Mouse (Mus musculus): Measurements from ENCODE around the gene Mymx. TPM values are rescaled to one million over a fixed set of nuclear protein-coding genes. Genes with fewer than 3 reads are reported as not detected.

Mymx gene
- total RNA-seq, 2 experiments from 2014 or later, result not detected

- DNase-seq (ENCODE audit: extremely low spot score in 1 of 2, low spot score in 1 of 2), result peak; percentile 98 to 99
Measured at GRCm38 (mm10) chr17:45573087-45573779, 28.7 kb downstream of the Mymx start, which contains the start of gene Hsp90ab1. Gene Hsp90ab1 (minus strand): TSS chr17:45573271.

- DNase-seq (ENCODE audit: extremely low spot score in 1 of 2, low spot score in 1 of 2), result peak; percentile 55 to 67
Measured at GRCm38 (mm10) chr17:45572103-45573086, 29.5 kb downstream of the Mymx start.

- no peak for DNase-seq (ENCODE audit: extremely low spot score in 1 of 2, low spot score in 1 of 2)
Measured at GRCm38 (mm10) chr17:45569999-45570398, 31.9 kb downstream of the Mymx start.

GRCm38 (mm10) chr17:45568990-45569389 lies 32.9 kb downstream of the Mymx start:
- no peak for DNase-seq (ENCODE audit: extremely low spot score in 1 of 2, low spot score in 1 of 2)

GRCm38 (mm10) chr17:45567162-45567601 lies 34.7 kb downstream of the Mymx start:
- DNase-seq (ENCODE audit: extremely low spot score in 1 of 2, low spot score in 1 of 2), result no peak

GRCm38 (mm10) chr17:45566360-45567161 lies 35.3 kb downstream of the Mymx start:
- no peak for DNase-seq (ENCODE audit: extremely low spot score in 1 of 2, low spot score in 1 of 2)

- DNase-seq (ENCODE audit: extremely low spot score in 1 of 2, low spot score in 1 of 2), result no peak
Measured at GRCm38 (mm10) chr17:45566031-45566359, 35.9 kb downstream of the Mymx start.

DNA sequence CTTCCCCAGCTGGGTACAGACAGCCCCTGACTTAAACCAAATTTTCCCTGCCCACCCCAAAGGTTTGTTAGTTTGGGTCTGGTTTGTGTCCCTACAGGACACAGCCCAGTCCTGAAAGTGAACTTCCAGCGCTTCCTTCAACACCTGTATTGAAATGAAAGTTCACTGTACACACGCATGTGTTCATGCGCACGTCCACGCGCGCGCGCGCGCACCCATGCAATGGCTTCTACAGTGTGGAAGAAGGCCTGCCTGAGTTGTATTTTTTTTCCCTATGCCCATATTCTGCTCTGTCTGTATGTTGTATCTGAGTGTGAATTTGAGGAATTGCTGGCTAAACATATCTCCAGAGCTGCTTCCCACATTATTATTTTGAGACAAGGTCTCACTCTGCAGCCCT lies 36.8 kb downstream of the Mymx start:
- no peak for DNase-seq (ENCODE audit: extremely low spot score in 1 of 2, low spot score in 1 of 2)

DNA sequence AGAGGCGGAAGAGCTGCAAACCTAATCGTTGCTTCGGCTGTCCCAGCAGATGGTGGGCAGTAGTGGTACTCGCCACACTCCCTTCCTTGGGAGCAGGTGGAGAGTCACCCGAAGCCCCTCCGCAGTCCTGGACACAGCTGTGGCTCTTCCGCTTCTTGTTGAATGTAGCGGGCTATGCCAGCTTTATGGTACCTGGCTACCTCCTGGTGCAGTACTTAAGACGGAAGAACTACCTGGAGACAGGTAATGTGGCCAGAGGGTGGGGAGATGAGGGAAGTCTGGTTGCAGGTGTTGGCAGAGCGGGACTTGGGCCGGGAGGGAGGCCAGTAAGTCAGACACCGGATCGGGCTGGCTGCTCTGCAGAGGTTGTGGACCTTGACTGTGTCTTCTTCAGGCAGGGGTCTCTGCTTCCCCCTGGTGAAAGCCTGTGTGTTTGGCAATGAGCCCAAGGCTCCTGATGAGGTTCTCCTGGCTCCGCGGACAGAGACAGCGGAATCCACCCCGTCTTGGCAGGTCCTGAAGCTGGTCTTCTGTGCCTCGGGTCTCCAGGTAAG lies 37.3 kb downstream of the Mymx start:
- DNase-seq (ENCODE audit: extremely low spot score in 1 of 2, low spot score in 1 of 2), result no peak

DNA sequence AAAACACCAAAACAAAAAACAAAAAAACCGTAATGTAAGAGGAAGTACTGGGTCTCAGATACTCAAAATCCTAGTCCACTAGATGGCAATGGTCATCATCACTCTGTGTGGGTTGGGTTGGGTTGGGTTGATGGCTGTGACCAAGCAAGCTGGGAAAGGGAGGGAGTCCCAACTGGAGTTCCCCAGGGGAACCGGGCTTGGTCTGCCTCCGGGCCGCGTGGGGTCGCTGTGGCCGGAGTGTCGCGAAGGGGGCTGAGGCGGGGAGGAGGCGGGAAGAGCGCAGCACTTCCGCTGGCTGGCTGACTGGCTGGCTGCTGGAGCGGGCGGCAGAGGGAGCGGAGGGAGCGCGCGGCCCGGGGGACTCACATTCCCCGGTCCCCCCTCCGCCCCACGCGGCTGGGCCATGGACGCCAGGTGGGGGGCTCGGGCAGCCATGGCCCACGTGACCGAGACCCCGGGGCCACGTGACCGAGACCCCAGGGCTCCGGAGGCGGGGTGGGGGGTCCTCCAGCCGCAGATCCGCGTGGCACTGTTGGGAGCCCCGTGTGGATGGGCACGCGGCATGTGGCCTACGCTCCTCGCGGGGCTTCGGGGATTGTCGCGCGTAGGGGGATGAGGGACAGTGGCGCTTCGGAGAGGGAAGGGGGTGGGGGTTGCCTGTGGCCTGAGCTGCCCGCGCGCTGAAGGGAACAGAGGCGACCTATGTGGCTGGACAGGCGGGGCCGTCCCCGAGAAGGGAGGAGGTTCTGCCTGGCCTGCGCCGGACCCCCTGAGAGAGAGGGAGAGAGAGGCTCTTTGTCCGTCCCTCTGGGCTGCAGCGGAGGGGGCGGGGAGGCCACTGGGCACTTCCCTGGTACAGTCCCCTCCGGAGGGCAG lies 38.0 kb downstream of the Mymx start, which contains the start of gene Slc35b2:
Gene Slc35b2, plus strand, starts transcription at position 220 of the 876 bp plus-strand sequence.
- DNase-seq (ENCODE audit: extremely low spot score in 1 of 2, low spot score in 1 of 2), result peak; percentile 83 to 88

DNA sequence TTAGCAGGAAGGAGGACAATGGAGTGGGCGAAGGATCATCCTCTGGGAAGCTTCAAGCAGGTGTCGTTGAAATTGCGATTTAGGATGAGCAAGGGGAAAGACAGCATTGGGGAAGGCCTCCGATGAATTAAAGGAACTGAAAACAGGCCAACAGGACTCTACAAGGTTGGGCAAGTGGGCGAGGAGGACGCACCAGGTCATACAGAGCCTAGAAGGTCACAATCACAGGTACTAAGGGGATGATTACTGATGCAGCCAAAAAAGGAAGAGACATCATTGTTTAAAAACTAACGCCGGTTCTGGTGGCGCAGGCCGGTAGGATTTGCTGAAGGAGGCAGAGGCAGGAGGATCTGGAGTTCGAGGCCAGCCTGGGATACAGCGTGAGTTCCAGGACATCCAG lies 38.7 kb downstream of the Mymx start:
- DNase-seq (ENCODE audit: extremely low spot score in 1 of 2, low spot score in 1 of 2), result no peak

DNA sequence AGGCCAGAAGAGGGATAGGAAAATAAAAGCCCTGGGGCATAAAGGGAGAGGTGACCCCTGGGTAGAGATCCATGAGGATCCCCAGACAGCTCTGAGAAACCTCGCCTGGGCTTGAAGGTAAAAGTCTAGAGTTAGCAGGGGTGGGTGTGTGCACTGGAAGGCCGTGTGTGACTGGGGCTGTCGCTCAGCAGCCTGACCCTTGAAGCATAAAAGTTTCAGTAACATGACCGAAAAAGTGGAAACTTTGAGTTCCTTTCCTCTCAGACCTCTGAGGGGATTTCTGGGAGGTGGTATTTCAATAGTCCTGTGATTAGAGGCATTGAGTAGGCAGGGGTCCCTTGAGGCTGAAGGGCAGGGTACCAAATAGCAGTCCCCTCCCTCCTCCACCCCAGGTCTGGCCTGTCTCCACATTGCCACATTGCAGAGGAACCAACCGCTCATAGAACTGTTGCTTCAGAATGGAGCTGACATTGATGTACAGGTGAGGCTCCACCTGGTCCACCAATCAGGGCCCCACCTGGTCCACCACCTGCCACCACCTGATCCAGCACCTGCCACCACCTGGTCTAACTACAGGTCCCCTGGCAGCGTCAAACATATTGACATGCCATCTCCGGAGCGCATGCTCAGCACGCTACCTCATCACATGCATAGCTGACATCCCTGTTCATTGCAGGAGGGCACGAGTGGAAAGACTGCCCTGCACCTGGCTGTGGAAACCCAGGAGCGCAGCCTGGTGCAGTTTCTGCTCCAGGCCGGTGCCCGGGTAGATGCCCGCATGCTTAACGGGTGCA lies 42.0 kb downstream of the Mymx start:
- DNase-seq (ENCODE audit: extremely low spot score in 1 of 2, low spot score in 1 of 2), result no peak

DNA sequence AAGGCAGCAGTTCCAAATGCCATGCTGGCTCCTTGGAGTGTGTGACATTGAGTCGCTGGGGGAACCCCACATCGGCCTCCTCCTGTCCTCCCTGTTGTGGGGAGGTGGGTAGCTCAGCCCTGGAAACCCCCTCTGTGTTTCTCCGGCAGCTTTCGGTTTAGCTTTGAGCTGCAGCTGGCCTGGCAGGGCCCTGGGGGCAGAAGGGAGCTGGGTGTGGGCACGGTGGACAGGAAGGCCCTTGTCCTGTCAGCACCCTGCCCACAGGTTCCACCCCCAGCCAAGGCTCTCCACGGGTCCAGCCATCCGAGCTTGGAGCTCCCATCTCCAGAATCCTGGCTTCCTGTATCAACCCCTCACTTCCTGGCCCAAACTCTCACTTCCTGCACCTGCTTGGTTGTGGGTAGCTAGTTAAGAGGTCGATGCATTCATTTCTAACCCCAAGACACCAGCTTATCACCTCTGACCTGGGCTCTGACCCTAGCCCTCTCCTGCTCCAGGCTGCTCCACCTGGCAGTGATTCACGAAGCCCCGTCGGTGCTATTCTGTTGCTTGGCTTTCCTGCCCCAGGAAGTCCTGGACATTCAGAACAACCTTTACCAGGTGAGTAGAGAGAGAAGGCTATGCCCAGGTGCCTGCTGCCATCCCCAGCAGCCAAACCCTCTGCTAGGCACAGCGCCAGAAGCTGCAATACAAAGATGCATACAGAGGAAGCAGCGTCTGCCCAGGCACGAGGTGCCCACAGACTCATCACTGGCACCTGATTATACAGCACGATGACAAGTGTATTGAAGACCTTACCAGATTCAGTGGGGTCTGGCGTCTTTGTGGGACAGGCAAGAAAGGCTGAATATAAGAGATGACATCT lies 43.7 kb downstream of the Mymx start:
- DNase-seq (ENCODE audit: extremely low spot score in 1 of 2, low spot score in 1 of 2), result no peak

- DNase-seq (ENCODE audit: extremely low spot score in 1 of 2, low spot score in 1 of 2), result no peak
Measured at GRCm38 (mm10) chr17:45557246-45557824, 44.6 kb downstream of the Mymx start.

DNA sequence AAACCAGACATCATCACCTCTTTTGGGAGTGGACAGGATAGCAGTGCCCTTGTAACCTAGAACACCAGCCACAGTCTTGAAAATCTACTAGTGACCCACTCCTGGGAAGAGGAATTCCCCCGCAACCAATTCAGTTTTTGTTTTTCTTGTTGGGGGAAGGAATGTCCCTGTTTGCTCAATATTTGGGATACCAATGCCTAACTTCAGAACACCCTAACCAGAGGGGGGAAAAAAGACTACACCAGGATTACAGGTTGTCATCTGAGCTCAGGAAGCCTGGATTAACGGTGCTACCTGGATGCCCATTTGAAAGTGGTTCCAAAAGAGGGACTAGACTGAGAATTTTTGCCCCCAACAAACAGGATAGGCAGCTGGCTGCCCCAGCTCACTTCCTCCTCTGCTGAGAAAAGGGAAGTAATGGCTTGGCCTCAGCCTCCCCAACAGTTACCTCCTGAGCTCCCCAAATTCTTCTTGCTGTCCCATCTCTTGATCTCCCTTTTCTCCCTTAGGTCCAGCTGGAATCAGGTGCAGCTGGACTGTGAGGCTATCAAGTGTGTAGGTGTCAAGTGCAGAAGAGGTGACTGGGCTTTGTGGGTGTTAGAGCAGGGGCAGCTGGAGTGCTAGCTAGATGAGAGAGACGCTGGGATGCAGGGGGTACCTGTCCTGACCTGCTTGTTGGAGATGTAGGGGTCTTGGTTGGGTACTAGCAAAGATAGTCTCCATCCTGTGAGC lies 45.2 kb downstream of the Mymx start:
- no peak for DNase-seq (ENCODE audit: extremely low spot score in 1 of 2, low spot score in 1 of 2)

GRCm38 (mm10) chr17:45556107-45556489 lies 45.8 kb downstream of the Mymx start:
- no peak for DNase-seq (ENCODE audit: extremely low spot score in 1 of 2, low spot score in 1 of 2)

Measured in layer of hippocampus, postnatal 25 days (tissue).